Mouse (Mus musculus) kidney, adult 8-10 months (tissue): ENCODE data around the gene Ccdc167.

Source experiments
- DNase-seq, 2 experiments: peaks; one replicate each; pipeline ENCODE4 v3.0.0; 2022

Ccdc167 gene

GRCm38 (mm10) chr17:29716732-29717445, at the start of gene Ccdc167:
Gene Ccdc167, minus strand, starts transcription at chr17:29717044.
- peak; percentile 95 to 97 for DNase-seq

GRCm38 (mm10) chr17:29765380-29765779, 48.5 kb upstream of the Ccdc167 start:
- DNase-seq, result no peak

GRCm38 (mm10) chr17:29762551-29762950, 45.7 kb upstream of the Ccdc167 start:
- DNase-seq, result peak; percentile 12 to 54

GRCm38 (mm10) chr17:29761938-29762337, 45.1 kb upstream of the Ccdc167 start:
- no peak for DNase-seq

- DNase-seq, result no peak
Measured at GRCm38 (mm10) chr17:29760404-29761375, 43.8 kb upstream of the Ccdc167 start.

GRCm38 (mm10) chr17:29759963-29760362, 43.1 kb upstream of the Ccdc167 start:
- peak in 1 of 2 experiments; percentile 10 for DNase-seq

- DNase-seq, result peak in 1 of 2 experiments; percentile 6
Measured at GRCm38 (mm10) chr17:29756381-29756780, 39.5 kb upstream of the Ccdc167 start.

GRCm38 (mm10) chr17:29754510-29754909, 37.7 kb upstream of the Ccdc167 start:
- no peak for DNase-seq

GRCm38 (mm10) chr17:29747466-29747865, 30.6 kb upstream of the Ccdc167 start:
- no peak for DNase-seq

- DNase-seq, result peak; percentile 9 to 23
Measured at GRCm38 (mm10) chr17:29737849-29738804, 21.3 kb upstream of the Ccdc167 start.

GRCm38 (mm10) chr17:29736448-29737014, 19.7 kb upstream of the Ccdc167 start:
- no peak for DNase-seq

- DNase-seq, result no peak
Measured at GRCm38 (mm10) chr17:29732522-29732921, 15.7 kb upstream of the Ccdc167 start.

GRCm38 (mm10) chr17:29731953-29732325, 15.1 kb upstream of the Ccdc167 start:
- no peak for DNase-seq

GRCm38 (mm10) chr17:29731266-29731952, 14.6 kb upstream of the Ccdc167 start:
- DNase-seq, result no peak

- DNase-seq, result no peak
Measured at GRCm38 (mm10) chr17:29730510-29731265, 13.8 kb upstream of the Ccdc167 start.

GRCm38 (mm10) chr17:29728082-29728481, 11.2 kb upstream of the Ccdc167 start:
- DNase-seq, result no peak

- DNase-seq, result no peak
Measured at GRCm38 (mm10) chr17:29725027-29725620, 8.3 kb upstream of the Ccdc167 start.

- DNase-seq, result no peak
Measured at GRCm38 (mm10) chr17:29724610-29725009, 7.8 kb upstream of the Ccdc167 start.

GRCm38 (mm10) chr17:29720755-29721365, 4.0 kb upstream of the Ccdc167 start:
- no peak for DNase-seq
